7 mouse cellular contexts compared by ENCODE assay signal in the genomic region with DNA sequence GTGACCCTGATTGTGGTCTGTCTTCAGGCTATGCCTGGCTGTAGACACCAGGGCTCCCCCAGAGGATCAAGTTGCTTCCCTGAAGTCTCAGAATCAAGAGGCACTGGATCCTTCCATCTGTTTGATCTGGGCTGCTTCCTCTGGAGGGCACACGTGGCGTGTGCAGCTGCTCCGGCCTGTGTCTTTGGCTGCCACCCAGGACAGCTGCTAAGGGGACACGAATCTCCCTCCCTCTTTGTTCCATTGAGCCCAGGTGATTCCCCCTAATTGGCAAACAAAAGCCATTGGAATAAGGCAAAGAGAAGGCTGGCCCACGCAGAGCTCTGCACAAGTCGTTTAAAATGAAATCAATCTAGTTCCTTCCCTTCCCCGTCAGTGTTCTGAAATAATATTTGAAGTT.
A peak's percentile ranks its signal among the peaks of the same experiment; 100 is the strongest.
DNase-seq lines count a peak whose midpoint lies in the region; ATAC-seq and TF ChIP-seq lines count a peak whose summit lies in the region.

No protein-coding gene starts in this region.

- no peaks in the 10 kb centered on the region for H3K36me3 ChIP-seq in lung, embryonic 14.5 days (ENCODE audit: insufficient read depth)
- H3K36me3 ChIP-seq in embryonic facial prominence, embryonic 13.5 days, result no peaks in the 10 kb centered on the region
- no peaks in the 10 kb centered on the region for H3K36me3 ChIP-seq in myocyte (ENCODE audit: control insufficient read depth, insufficient read depth)

- peak; percentile 73 for DNase-seq in lung, embryonic 14.5 days
- no peak for DNase-seq in lung, adult 18-20 months
- peak; percentile 33 to 51 for DNase-seq in heart, postnatal 10 days
- DNase-seq in spleen, adult 18-20 months, result no peak

- no peak overlapping the region for H3K4me2 ChIP-seq in lung, embryonic 14.5 days
- H3K4me2 ChIP-seq in embryonic facial prominence, embryonic 13.5 days, result no peak overlapping the region
- H3K4me2 ChIP-seq in myocyte (ENCODE audit: low read depth), result peak overlapping the region; percentile 33

- no peak overlapping the region for H3K9ac ChIP-seq in lung, embryonic 14.5 days
- no peak overlapping the region for H3K9ac ChIP-seq in embryonic facial prominence, embryonic 13.5 days

- H3K9me3 ChIP-seq in lung, embryonic 14.5 days (ENCODE audit: low read depth, low read length), result no peaks in the 10 kb centered on the region
- H3K9me3 ChIP-seq in embryonic facial prominence, embryonic 13.5 days, result no peaks in the 10 kb centered on the region

- H3K4me3 ChIP-seq in lung, embryonic 14.5 days (ENCODE audit: low read depth, low read length), result no peak overlapping the region
- H3K4me3 ChIP-seq in embryonic facial prominence, embryonic 13.5 days, result no peak overlapping the region
- H3K4me3 ChIP-seq in myocyte, result no peak overlapping the region

- TF ChIP-seq POLR2A in myocyte (IDR thresholded peaks at IDR 0.05; ENCODE audit: insufficient read length, low read depth), result no peak

- H3ac ChIP-seq in myocyte (ENCODE audit: control insufficient read depth, insufficient read length), result no peak overlapping the region

- intact Hi-C loops in heart, postnatal 10 days (cut with DNase I), result no loop called here

- no peaks in the 10 kb centered on the region for H3K27me3 ChIP-seq in lung, embryonic 14.5 days (ENCODE audit: insufficient read depth, low read length)
- no peaks in the 10 kb centered on the region for H3K27me3 ChIP-seq in embryonic facial prominence, embryonic 13.5 days
- H3K27me3 ChIP-seq in myocyte (ENCODE audit: control insufficient read depth, insufficient read depth, insufficient read length), result no peaks in the 10 kb centered on the region

- ATAC-seq in lung, embryonic 14.5 days (ENCODE audit: insufficient read depth), result peak; percentile 37
- ATAC-seq in embryonic facial prominence, embryonic 13.5 days (ENCODE audit: insufficient number of reproducible peaks, insufficient read depth, low FRiP score, low TSS enrichment, low read depth), result 0 out of 2 replicates have a peak, but pooled peaks have one; percentile 26
- ATAC-seq in erythroblast, adult 5-6 weeks (replicated peaks; ENCODE audit: low FRiP score, poor library complexity, severe bottlenecking), result no peak

- WGBS in lung, embryonic 14.5 days, result 12% methylated on average over 7 of the region's 7 CpGs
- 19% methylated on average over 7 of the region's 7 CpGs for WGBS in embryonic facial prominence, embryonic 13.5 days

- TF ChIP-seq CTCF in lung, embryonic 14.5 days (IDR thresholded peaks at IDR 0.05; ENCODE audit: low read depth), result peak; percentile 20; the same call in 1 of the 2 replicates

- peaks cover 21% of the 10 kb centered on the region; the same call in 1 of the 2 replicates for H3K4me1 ChIP-seq in lung, embryonic 14.5 days (ENCODE audit: insufficient read depth)
- peaks cover 18% of the 10 kb centered on the region for H3K4me1 ChIP-seq in embryonic facial prominence, embryonic 13.5 days

- peak overlapping the region; percentile 59; the same call in 1 of the 2 replicates for H3K27ac ChIP-seq in lung, embryonic 14.5 days (ENCODE audit: low read depth)
- peak overlapping the region; percentile 49 for H3K27ac ChIP-seq in embryonic facial prominence, embryonic 13.5 days

- no peaks in the 10 kb centered on the region for H3K79me2 ChIP-seq in myocyte (ENCODE audit: control insufficient read depth, insufficient read depth)

TF ChIP-seq in myocyte, 11 proteins besides CTCF, POLR2A, EP300 and RAD21:
- TF ChIP-seq MYOG (IDR thresholded peaks at IDR 0.05; ENCODE audit: control insufficient read depth in 1 of 3, insufficient read depth in 1 of 3, insufficient read length in 2 of 3, low read depth in 2 of 3), result peak; percentile 97 to 100 (median 99)
- TF ChIP-seq TCF3 (IDR thresholded peaks at IDR 0.05; ENCODE audit: insufficient read length, low read depth), result peak; percentile 97
- peak; percentile 73 for TF ChIP-seq USF1 (IDR thresholded peaks at IDR 0.05; ENCODE audit: low read depth)
- peak; percentile 21 for TF ChIP-seq SRF (IDR thresholded peaks at IDR 0.05; ENCODE audit: control insufficient read depth, insufficient read length, low read depth)
- peak; percentile 95 for TF ChIP-seq TCF12 (IDR thresholded peaks at IDR 0.05; ENCODE audit: insufficient read depth, poor library complexity, severe bottlenecking)
- TF ChIP-seq MYOD1 (IDR thresholded peaks at IDR 0.05; ENCODE audit: control insufficient read depth in 1 of 3, insufficient read length in 2 of 3, low read depth in 2 of 3), result peak; percentile 74 to 99 (median 99)
- TF ChIP-seq MAX (IDR thresholded peaks at IDR 0.05; ENCODE audit: low read depth), result no peak
- TF ChIP-seq E2F4 (IDR thresholded peaks at IDR 0.05; ENCODE audit: insufficient read depth), result no peak

Comparison
In these comparisons a context has a peak if more than half of its experiments do, and no peak if none do; other contexts are left out.
1. DNase-seq: peak in lung, embryonic 14.5 days (single experiment) and heart, postnatal 10 days (2 of 2); none in lung, adult 18-20 months (0 of 2) and spleen, adult 18-20 months (0 of 2).